Mouse (Mus musculus) C2C12 (cell line): ENCODE measurements at regions not wholly inside any gene's neighbourhood (a gene's known extent, or its start where the extent isn't known, plus 50 kb on each side); places are given as distances from the start of the nearest gene placed in this dataset.

Experiments used
- CTCF ChIP-seq: IDR thresholded peaks from one replicate; pipeline ENCODE4 v1.5.1; 2011; ENCODE audit not compliant: control insufficient read depth, insufficient read depth, insufficient read length
- MYOG ChIP-seq: IDR thresholded peaks from one replicate; pipeline ENCODE4 v1.6.1; 2011; ENCODE audit not compliant: control insufficient read depth, insufficient read length; ENCODE audit errors: extremely low read depth
- USF1 ChIP-seq: IDR thresholded peaks from one replicate; pipeline ENCODE4 v1.6.1; 2011; ENCODE audit warnings: low read depth, mild to moderate bottlenecking, control low read depth, moderate library complexity

GRCm38 (mm10) chr13:110562902-110563301, 168.1 kb downstream of the Plk2 start:
- TF ChIP-seq CTCF (no peak), MYOG (no peak), USF1 (no peak)
